Mouse (Mus musculus) liver, embryonic 16.5 days (tissue): ENCODE measurements around the gene Dync1li1. TPM values are rescaled to one million over a fixed set of nuclear protein-coding genes. Genes with fewer than 3 reads are reported as not detected.

Experiments used
- ATAC-seq: fragments of 200-750 bp; cut with Nextera tagmentation; 2 replicates; pipeline ENCODE4 v1.8.0; 2017; ENCODE audit warnings: low read depth, mild to moderate bottlenecking, moderate number of reproducible peaks, moderate library complexity
- H3K27ac ChIP-seq: fragments of 300-500 bp; sonication (generic); 2 replicates; pipeline ENCODE4 v1.5.1; 2014; ENCODE audit warnings: mild to moderate bottlenecking, low read length
- H3K27me3 ChIP-seq: fragments of 300-500 bp; sonication (generic); 2 replicates; pipeline ENCODE4 v1.6.1; 2014; ENCODE audit warnings: low read depth, low read length, mixed read lengths; ENCODE audit not compliant: control insufficient read depth, insufficient read depth
- H3K36me3 ChIP-seq: fragments of 300-500 bp; sonication (generic); 2 replicates; pipeline ENCODE4 v1.6.1; 2014; ENCODE audit warnings: mild to moderate bottlenecking; ENCODE audit not compliant: control insufficient read depth, insufficient read depth
- H3K4me1 ChIP-seq: fragments of 300-500 bp; sonication (generic); 2 replicates; pipeline ENCODE4 v1.6.1; 2014; ENCODE audit warnings: low read depth, low read length, mixed read lengths; ENCODE audit not compliant: control insufficient read depth
- H3K4me2 ChIP-seq: fragments of 300-500 bp; sonication (generic); 2 replicates; pipeline ENCODE4 v1.6.1; 2014; ENCODE audit warnings: low read depth, low read length, mixed read lengths
- H3K4me3 ChIP-seq: fragments of 300-500 bp; sonication (generic); 2 replicates; pipeline ENCODE4 v1.5.1; 2014; ENCODE audit warnings: low read depth, mild to moderate bottlenecking, low read length
- H3K9ac ChIP-seq: fragments of 300-500 bp; sonication (generic); 2 replicates; pipeline ENCODE4 v1.6.1; 2014; ENCODE audit warnings: low read depth, low read length
- H3K9me3 ChIP-seq: fragments of 300-500 bp; sonication (generic); replicated peaks from 2 replicates; pipeline ENCODE4 v1.6.1; 2016; ENCODE audit warnings: low read length; ENCODE audit not compliant: control insufficient read depth
- WGBS: fragments of 180-500 bp; shearing (Covaris S2); extraction: QIAGEN DNeasy Blood & Tissue Kit; methylation state at CpG from one replicate; pipeline ENCODE4 v1.1.7; 2014; ENCODE audit not compliant: insufficient replicate concordance; 5-methylcytosine and 5-hydroxymethylcytosine counted together
- polyA plus RNA-seq: library from polyadenylated mRNA; unstranded; fragments of >200 nt; fragmentation: Nextera tagmentation; extraction: Ambion mirVana; gene quantifications from 2 replicates; pipeline ENCODE4 v1.2.1, GENCODE M21; 2015

Gene Dync1li1
- polyA plus RNA-seq, 1 experiment from 2014 or later, result 19.3 TPM

- Histone ChIP-seq H3K9me3 (no peaks in the 10 kb centered on the region), H3K27me3 (no peaks in the 10 kb centered on the region), H3K4me2 (no peak overlapping the region), H3K27ac (no peak overlapping the region), H3K9ac (no peak overlapping the region), H3K4me1 (no peaks in the 10 kb centered on the region; the same call in 1 of the 2 replicates), H3K4me3 (no peak overlapping the region), H3K36me3 (peaks cover 17% of the 10 kb centered on the region)
- no peak for ATAC-seq
- 72% methylated on average over 10 of the region's 10 CpGs for WGBS
These were observed 58.4 kb downstream of the Dync1li1 start for GRCm38 (mm10) chr9:114747012-114747411.

DNA sequence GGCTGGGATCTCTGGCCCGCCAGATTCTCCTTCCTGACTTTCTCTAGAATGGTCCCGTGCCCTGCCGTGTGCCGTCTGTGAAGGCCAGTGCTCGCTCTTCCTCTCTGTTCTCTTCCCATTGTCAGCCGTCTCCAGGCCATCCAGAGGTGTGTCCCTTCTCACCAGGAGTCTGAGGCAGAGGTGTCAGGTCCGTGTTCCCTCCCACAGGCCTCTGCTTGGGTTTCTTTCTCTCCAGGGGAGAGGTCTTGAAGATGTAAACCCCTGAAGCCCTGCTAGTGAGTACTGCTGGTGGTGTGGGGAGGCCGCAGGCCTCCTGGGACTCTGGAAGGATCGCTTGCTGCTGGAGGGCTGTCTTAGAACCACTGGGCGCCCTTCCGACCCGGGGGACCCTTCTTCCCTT lies 58.9 kb downstream of the Dync1li1 start:
- 86% methylated on average over 12 of the region's 12 CpGs for WGBS
- Histone ChIP-seq H3K4me3 (no peak overlapping the region), H3K9me3 (no peaks in the 10 kb centered on the region), H3K4me2 (no peak overlapping the region), H3K27ac (no peak overlapping the region), H3K9ac (no peak overlapping the region), H3K4me1 (peaks cover under 1% of the 10 kb centered on the region; the same call in 1 of the 2 replicates), H3K36me3 (peaks cover 17% of the 10 kb centered on the region), H3K27me3 (no peaks in the 10 kb centered on the region)
- no peak for ATAC-seq

GRCm38 (mm10) chr9:114751582-114751981 lies 63.0 kb downstream of the Dync1li1 start:
- no peak overlapping the region for H3K27ac ChIP-seq
- ATAC-seq, result no peak
- H3K27me3 ChIP-seq, result no peaks in the 10 kb centered on the region
- 68% methylated on average over 3 of the region's 3 CpGs for WGBS
- H3K4me2 ChIP-seq, result no peak overlapping the region
- no peak overlapping the region for H3K9ac ChIP-seq
- peaks cover 9% of the 10 kb centered on the region; the same call in 1 of the 2 replicates for H3K4me1 ChIP-seq
- H3K9me3 ChIP-seq, result no peaks in the 10 kb centered on the region
- H3K4me3 ChIP-seq, result no peak overlapping the region
- H3K36me3 ChIP-seq, result peaks cover 14% of the 10 kb centered on the region

- Histone ChIP-seq H3K4me2 (peak overlapping the region; percentile 91; the same call in 1 of the 2 replicates), H3K4me3 (no peak overlapping the region), H3K4me1 (peaks cover 9% of the 10 kb centered on the region; the same call in 1 of the 2 replicates), H3K9ac (no peak overlapping the region), H3K36me3 (peaks cover 13% of the 10 kb centered on the region), H3K27me3 (no peaks in the 10 kb centered on the region), H3K27ac (no peak overlapping the region), H3K9me3 (no peaks in the 10 kb centered on the region)
- 59% methylated on average over 9 of the region's 9 CpGs for whole genome bisulfite sequencing
- no peak for ATAC-seq
These were observed 63.7 kb downstream of the Dync1li1 start for GRCm38 (mm10) chr9:114752311-114752710.

- Histone ChIP-seq H3K9ac (peak overlapping the region; percentile 67), H3K27ac (peak overlapping the region; percentile 45), H3K4me3 (peak overlapping the region; percentile 68), H3K4me1 (peaks cover 9% of the 10 kb centered on the region; the same call in 1 of the 2 replicates), H3K9me3 (no peaks in the 10 kb centered on the region), H3K4me2 (peak overlapping the region; percentile 91), H3K36me3 (peaks cover 10% of the 10 kb centered on the region), H3K27me3 (no peaks in the 10 kb centered on the region)
- 4% methylated on average over 36 of the region's 36 CpGs for WGBS
- ATAC-seq, result peak; percentile 93
These were observed 64.4 kb downstream of the Dync1li1 start for GRCm38 (mm10) chr9:114752863-114753484.

- Histone ChIP-seq H3K27me3 (no peaks in the 10 kb centered on the region), H3K4me1 (peaks cover 2% of the 10 kb centered on the region; the same call in 1 of the 2 replicates), H3K4me2 (no peak overlapping the region), H3K9ac (no peak overlapping the region), H3K36me3 (peaks cover 2% of the 10 kb centered on the region; the same call in 1 of the 2 replicates), H3K9me3 (no peaks in the 10 kb centered on the region), H3K27ac (no peak overlapping the region), H3K4me3 (no peak overlapping the region)
- no peak for ATAC-seq
- 60% methylated on average over 7 of the region's 7 CpGs for WGBS
These were observed 69.7 kb downstream of the Dync1li1 start for GRCm38 (mm10) chr9:114758272-114758671.

- no peak overlapping the region for H3K27ac ChIP-seq
- H3K4me2 ChIP-seq, result no peak overlapping the region
- no peaks in the 10 kb centered on the region for H3K27me3 ChIP-seq
- no peaks in the 10 kb centered on the region for H3K4me1 ChIP-seq
- H3K4me3 ChIP-seq, result no peak overlapping the region
- no peak for ATAC-seq
- H3K36me3 ChIP-seq, result peaks cover 2% of the 10 kb centered on the region; the same call in 1 of the 2 replicates
- no peaks in the 10 kb centered on the region for H3K9me3 ChIP-seq
- WGBS, result 66% methylated on average over 5 of the region's 5 CpGs
- H3K9ac ChIP-seq, result no peak overlapping the region
These were observed 70.2 kb downstream of the Dync1li1 start for GRCm38 (mm10) chr9:114758801-114759200.

- WGBS, result 69% methylated on average over 4 of the region's 4 CpGs
- no peak overlapping the region for H3K4me2 ChIP-seq
- H3K27ac ChIP-seq, result no peak overlapping the region
- no peaks in the 10 kb centered on the region for H3K27me3 ChIP-seq
- no peaks in the 10 kb centered on the region for H3K9me3 ChIP-seq
- no peak overlapping the region for H3K9ac ChIP-seq
- H3K36me3 ChIP-seq, result peaks cover 2% of the 10 kb centered on the region; the same call in 1 of the 2 replicates
- no peak overlapping the region for H3K4me3 ChIP-seq
- ATAC-seq, result no peak
- H3K4me1 ChIP-seq, result no peaks in the 10 kb centered on the region
These were observed 71.3 kb downstream of the Dync1li1 start for GRCm38 (mm10) chr9:114759886-114760285.

DNA sequence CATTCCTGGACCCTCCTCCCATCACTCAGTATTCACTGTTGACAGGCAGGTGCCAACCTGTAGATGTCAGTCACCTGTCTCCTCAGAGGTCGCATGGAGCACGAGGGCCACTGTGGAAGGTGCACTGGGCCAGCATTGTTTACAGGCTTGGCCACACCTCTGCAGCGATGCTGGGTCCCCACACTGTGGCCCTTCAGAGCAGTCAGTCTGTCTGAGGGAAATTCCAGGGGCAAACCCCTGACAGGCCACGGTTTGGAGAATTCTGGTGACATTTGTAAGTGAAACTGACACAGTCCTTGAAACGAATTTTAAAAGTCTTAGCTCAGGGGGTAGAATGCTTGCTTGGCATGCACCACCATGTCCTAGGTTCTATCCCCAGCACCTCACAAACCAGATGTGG lies 71.8 kb downstream of the Dync1li1 start:
- Histone ChIP-seq H3K27me3 (no peaks in the 10 kb centered on the region), H3K4me2 (no peak overlapping the region), H3K4me3 (no peak overlapping the region), H3K36me3 (peaks cover 2% of the 10 kb centered on the region; the same call in 1 of the 2 replicates), H3K9me3 (no peaks in the 10 kb centered on the region), H3K9ac (no peak overlapping the region), H3K27ac (no peak overlapping the region), H3K4me1 (no peaks in the 10 kb centered on the region)
- no peak for ATAC-seq
- WGBS, result 60% methylated on average over 5 of the region's 5 CpGs
